Mouse (Mus musculus) G1E (cell line): ENCODE measurements around the gene Ankrd52.

Experiments
- CTCF ChIP-seq: IDR thresholded peaks from 2 replicates; pipeline ENCODE4 v1.5.1; 2012; ENCODE audit warnings: low read depth, low read length, inconsistent platforms, mixed read lengths
- POLR2AphosphoS5 ChIP-seq: IDR thresholded peaks from 2 replicates; pipeline ENCODE4 v1.6.1; 2012; ENCODE audit warnings: low read depth, low read length, inconsistent platforms; ENCODE audit not compliant: insufficient replicate concordance

GRCm38 (mm10) chr10:128376455-128377211, at the start of gene Ankrd52:
- TF ChIP-seq CTCF (peak; percentile 30; the same call in 1 of the 2 replicates), POLR2AphosphoS5 (no peak)
